Mouse (Mus musculus): ENCODE data around the gene Selenom.

The Selenom gene

GRCm38 (mm10) chr11:3530731-3531130, 16.2 kb downstream of the Selenom start:
- no peak for DNase-seq (ENCODE audit: low read depth)

DNA sequence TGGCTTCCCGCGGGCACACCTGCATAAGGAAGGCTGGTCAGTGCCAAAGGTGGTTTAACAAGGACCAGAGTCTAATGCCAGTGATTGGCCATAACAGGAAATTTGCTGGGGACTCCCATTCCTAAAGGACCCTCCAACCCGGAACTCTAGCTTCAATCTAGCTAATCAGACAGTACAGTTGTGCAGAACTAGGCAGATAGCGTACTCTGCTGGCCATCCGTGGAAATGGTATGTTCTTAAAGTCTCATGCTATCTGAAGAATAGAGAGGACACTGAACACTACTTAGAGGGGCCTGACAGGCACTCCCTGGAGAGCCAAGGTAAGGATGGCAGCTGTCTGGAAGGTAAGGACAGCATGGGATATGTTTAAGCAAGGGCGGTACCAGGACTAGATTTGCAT, 17.1 kb downstream of the Selenom start:
- peak; percentile 41 for DNase-seq (ENCODE audit: low read depth)

DNA sequence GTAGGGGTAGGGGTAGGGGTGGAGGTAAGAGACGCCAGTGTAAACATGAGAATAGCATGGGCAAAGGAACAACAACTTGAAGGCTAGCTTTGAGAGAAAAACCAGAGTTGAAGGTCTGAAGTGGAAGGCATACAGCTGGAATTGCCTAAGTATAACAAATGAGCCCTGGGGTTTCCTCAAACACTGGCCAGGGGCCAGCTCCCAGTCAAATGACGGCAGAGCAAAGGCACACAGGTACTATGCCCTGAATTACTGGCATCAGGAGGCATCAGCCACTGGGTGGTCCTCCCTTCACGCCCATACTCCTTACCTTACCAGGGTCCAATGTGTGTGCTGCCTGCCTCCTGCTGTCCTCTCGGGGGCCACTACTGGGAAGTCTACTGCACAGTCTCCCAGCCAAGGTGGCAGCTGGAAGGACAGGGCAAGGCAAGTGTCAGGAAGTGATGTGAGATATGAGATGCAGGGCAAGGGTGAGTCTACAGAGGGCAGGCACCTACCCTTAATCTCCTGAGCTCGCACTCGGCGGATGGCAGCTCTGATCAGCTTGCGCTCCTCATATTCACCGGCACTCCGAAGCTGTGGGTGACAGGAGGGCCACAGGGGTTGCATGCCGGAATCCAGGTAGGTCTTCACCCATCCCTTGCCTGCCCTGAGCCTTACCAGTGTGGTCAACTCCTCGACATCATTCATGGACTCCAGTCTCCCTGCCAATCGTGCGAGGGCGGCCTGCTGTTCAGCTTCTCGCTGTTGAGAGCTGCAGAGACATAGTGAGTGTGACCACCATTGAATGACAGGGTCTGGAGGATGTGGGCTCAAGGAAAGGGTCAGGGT, 17.8 kb downstream of the Selenom start:
- DNase-seq (ENCODE audit: low read depth): no peak

GRCm38 (mm10) chr11:3533406-3533932, 19.0 kb downstream of the Selenom start:
- DNase-seq (ENCODE audit: low read depth): no peak

DNA sequence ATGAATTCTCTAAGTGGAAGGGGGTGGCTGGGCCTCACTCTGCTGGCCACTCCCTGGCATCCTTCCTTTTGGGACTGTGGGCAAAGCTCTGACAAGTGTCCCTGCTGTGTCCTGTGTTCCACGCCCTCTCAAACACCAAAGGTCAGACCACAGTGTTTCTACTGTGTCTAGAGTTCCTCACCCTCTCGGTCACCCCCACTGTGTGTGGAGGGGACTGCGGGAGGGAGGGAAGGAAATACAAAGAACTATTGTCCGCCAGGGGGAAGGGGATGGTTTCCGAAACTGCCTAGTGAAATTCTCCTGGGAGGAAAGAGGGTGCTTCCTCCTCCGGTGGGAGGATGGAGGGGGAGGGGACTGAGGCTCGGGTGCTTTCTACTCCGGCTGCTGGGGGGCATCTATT, 20.5 kb downstream of the Selenom start:
- peak; percentile 84 for DNase-seq (ENCODE audit: low read depth)

GRCm38 (mm10) chr11:3535406-3535986, 21.0 kb downstream of the Selenom start:
- DNase-seq (ENCODE audit: low read depth): peak; percentile 94

DNA sequence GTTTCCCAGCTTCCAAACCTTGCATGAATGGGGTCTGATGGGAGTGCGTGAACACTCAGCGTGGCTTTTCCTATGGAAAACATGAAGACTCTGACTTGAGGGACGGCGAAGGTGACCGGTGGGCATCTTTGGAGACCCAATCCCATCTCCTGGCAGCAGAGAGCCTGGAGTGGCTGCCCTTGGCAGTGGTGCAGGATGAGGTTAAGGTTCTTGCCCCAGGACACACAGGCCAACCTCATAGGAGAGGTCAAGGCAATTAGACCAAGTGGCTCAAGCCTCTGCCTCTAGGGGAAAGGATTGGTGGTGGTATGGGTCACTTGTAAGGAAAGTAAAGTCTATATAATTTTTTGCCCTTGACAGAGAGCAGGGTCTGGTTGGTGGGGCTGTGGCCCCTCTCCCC, 21.6 kb downstream of the Selenom start:
- DNase-seq (ENCODE audit: low read depth): no peak

DNA sequence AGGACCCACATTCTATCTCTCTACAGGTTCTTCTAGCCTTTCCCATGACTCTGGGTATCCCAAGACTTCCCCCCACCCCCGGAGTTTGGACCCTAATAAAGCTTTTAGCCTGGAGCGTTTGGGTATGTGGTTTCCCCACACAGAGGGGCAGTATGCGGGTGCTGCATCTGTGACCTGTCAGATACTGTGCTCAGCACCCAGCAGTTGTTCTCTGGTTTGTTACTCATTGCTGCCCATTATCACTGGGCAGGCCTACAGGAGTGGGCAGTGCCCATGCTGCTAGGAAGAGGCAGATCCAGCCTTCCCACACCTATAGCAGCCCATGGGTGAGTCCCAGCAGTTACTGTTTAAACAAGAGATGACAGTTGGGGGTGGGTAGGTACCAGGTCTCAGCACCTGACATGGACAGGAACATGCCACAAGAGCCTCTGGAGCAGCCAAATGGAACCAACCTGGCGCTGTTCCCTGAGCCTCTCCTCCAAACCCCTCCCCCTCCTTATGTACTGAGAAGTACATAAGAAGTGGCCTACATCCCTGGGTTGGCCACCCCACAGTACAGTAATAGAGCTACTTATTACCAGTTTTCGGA, 22.4 kb downstream of the Selenom start:
- DNase-seq (ENCODE audit: low read depth): no peak

GRCm38 (mm10) chr11:3537711-3538110, 23.2 kb downstream of the Selenom start:
- no peak for DNase-seq (ENCODE audit: low read depth)

DNA sequence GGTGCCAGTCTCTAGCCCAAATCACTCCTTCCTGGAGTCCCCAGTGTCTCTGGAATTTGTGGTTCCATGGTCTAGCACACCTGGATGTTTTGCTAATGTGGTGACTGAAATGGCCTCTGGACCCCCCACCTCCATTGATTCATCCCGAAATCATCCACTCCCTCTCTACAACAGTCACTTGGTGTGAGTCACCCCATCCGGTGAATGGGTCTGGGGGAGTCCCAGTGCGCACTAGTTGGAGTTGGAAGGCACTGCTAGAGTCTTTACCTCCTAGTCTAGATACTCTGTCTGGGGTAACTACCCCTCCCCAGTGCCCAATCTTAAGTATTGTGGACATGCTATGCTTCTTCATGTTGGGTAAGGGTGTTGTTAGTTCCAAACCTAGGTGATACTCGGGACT, 23.9 kb downstream of the Selenom start:
- DNase-seq (ENCODE audit: low read depth): peak; percentile 34

GRCm38 (mm10) chr11:3539111-3539825, 24.8 kb downstream of the Selenom start:
- peak; percentile 96 for DNase-seq (ENCODE audit: low read depth)

- DNase-seq (ENCODE audit: low read depth): peak; percentile 48
Observed at GRCm38 (mm10) chr11:3539826-3540196, 25.3 kb downstream of the Selenom start.

- no peak for DNase-seq (ENCODE audit: low read depth)
Observed at GRCm38 (mm10) chr11:3540451-3541085, 26.1 kb downstream of the Selenom start, which contains the start of gene Smtn. Gene Smtn (minus strand): TSS chr11:3540612.

GRCm38 (mm10) chr11:3541932-3542331, 27.4 kb downstream of the Selenom start:
- no peak for DNase-seq (ENCODE audit: low read depth)

DNA sequence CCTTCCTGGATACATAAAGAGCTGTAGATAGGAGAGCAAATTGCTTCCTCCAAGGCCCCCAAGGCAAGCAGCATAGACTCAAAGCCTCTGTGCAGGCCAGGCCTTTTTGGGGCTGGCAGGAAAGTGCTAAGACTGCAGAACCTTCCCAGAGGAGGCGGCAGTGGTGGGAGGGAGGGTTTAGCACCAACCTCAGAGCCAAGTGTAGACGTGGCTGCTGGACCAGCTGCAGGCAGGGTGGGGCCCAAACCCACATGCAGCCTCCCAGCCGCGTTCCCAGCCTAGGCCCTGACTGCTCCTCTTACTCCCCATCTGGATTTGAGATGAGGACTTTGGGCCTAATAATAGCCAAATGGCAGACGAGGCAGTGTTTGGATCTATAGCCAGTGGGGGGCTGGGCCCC, 28.5 kb downstream of the Selenom start:
- DNase-seq (ENCODE audit: low read depth): no peak

GRCm38 (mm10) chr11:3544409-3544808, 29.9 kb downstream of the Selenom start:
- DNase-seq (ENCODE audit: low read depth): no peak

- DNase-seq (ENCODE audit: low read depth): peak; percentile 63
Observed at GRCm38 (mm10) chr11:3545531-3546241, 31.2 kb downstream of the Selenom start.

- DNase-seq (ENCODE audit: low read depth): no peak
Observed at GRCm38 (mm10) chr11:3546242-3546562, 31.7 kb downstream of the Selenom start.

DNA sequence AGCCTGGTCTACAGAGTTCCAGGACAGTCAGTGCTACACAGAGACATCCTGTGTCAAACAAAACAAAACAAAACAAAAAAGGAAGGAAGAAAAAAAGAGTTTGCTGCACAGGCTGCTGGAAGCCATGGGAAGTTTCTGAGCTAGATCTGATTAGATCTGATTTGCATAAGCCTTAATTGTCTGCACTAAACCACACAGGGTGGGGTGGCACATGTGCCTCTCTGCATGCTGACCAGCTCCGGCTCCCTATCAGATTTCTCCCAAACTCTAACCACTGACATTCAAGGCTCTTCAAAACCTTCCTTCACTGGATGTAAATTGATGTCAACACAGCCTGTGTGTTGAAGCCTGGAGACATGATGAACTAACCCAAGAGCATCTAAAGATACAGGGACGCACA, 32.6 kb downstream of the Selenom start:
- DNase-seq (ENCODE audit: low read depth): no peak

DNA sequence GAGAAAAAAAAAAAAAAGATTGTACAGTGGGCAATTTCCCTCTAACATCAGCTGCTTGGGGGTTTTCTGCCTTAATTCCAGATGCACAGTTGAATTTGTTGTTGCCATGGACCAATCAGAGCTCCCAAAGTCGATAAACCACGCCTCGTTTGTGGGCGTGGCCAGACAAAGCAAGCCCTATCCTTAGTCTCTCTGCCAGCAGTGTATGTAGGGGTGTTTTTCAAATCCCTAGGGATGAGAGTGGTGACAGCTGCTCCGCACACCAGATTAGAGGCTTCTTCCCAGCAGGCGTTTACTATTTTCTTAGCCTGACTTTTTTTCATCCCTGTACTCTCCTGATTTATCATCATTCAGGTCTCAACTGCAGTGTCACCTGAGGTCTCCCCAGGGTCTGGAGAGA, 33.5 kb downstream of the Selenom start:
- no peak for DNase-seq (ENCODE audit: low read depth)

GRCm38 (mm10) chr11:3548564-3549295, 34.2 kb downstream of the Selenom start:
- DNase-seq (ENCODE audit: low read depth): no peak
